In the genomic region with DNA sequence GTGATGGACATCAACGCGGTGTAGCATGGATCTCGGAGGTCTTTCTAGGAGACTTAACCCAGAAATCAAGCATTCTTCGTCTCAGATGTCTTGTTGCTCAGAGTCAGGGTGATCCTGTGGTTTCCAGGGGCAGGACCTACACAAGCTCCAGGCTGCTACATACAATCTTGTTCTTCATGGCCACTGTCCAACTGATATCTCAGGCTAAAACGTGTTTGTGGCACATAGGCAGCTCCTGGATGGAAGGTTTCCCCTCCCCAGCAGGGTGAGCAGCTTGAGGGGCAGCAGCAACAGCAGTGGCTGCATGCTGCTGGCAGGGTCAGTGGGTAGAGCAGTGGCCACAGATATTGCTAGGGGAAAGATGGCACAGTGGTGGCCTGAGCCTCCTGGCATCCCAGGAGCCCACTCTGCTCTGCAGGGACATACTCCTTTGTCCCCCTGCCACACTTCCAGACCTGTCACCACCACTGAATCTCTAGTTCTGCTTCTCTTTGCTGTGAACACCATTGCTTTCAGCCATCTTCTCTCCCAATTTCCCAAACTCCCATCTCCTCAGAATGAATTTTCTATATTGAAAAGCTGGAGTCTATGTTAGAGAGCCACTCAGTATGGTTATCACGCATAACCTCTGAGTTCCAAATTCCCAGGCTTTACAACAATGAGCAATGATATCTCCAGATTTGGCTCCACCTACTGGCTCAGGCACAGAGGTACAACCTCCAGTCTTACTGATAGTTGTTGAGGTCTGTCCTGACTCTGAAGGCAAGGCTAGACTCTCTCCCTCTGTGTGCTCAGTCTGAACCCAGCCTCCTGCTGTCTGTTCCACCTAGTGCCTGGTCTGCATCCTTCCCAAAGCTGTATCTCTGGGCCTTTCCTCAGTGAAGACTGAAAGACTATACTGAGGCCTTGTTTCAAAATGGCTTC, we compare ENCODE assay signal across 9 mouse cellular contexts. TPM values are rescaled to one million over a fixed set of nuclear protein-coding genes. Genes with fewer than 3 reads are reported as not detected.
DNase-seq lines count a peak whose midpoint lies in the region; ATAC-seq lines count a peak whose summit lies in the region.
"Had no signal": no experiment of that assay in that cellular context is flagged by ENCODE, and none has a peak within 500 bp of the region (broad histone marks: within the 10 kb centered on the region; RNA-seq: fewer than 3 reads in every experiment).

No protein-coding gene starts in this region.

- 62% methylated on average over 6 of the region's 6 CpGs for WGBS in embryonic facial prominence, embryonic 11.5 days
- WGBS in intestine, embryonic 15.5 days, result 73% methylated on average over 6 of the region's 6 CpGs
- WGBS in liver, embryonic 15.5 days (ENCODE audit: insufficient replicate concordance), result 49% methylated on average over 6 of the region's 6 CpGs
- WGBS in neural tube, embryonic 15.5 days, result 69% methylated on average over 6 of the region's 6 CpGs

- no peak overlapping the region for H3K27ac ChIP-seq in embryonic facial prominence, embryonic 11.5 days (replicated peaks; ENCODE audit: low read depth, low read length)
- no peak overlapping the region for H3K27ac ChIP-seq in intestine, embryonic 15.5 days
- no peak overlapping the region for H3K27ac ChIP-seq in liver, embryonic 15.5 days (replicated peaks)
- no peak overlapping the region for H3K27ac ChIP-seq in neural tube, embryonic 15.5 days (replicated peaks)

- no peaks in the 10 kb centered on the region for H3K36me3 ChIP-seq in embryonic facial prominence, embryonic 11.5 days (replicated peaks; ENCODE audit: control insufficient read depth, insufficient read depth, low read depth, low read length)
- no peaks in the 10 kb centered on the region for H3K36me3 ChIP-seq in intestine, embryonic 15.5 days
- no peaks in the 10 kb centered on the region for H3K36me3 ChIP-seq in liver, embryonic 15.5 days (replicated peaks)
- H3K36me3 ChIP-seq in neural tube, embryonic 15.5 days, result no peaks in the 10 kb centered on the region

- H3K4me1 ChIP-seq in embryonic facial prominence, embryonic 11.5 days (ENCODE audit: control insufficient read depth, insufficient read depth, low read length), result no peaks in the 10 kb centered on the region
- no peaks in the 10 kb centered on the region for H3K4me1 ChIP-seq in intestine, embryonic 15.5 days (replicated peaks)
- H3K4me1 ChIP-seq in liver, embryonic 15.5 days (replicated peaks), result peaks cover 10% of the 10 kb centered on the region; the same call in 1 of the 2 replicates
- no peaks in the 10 kb centered on the region for H3K4me1 ChIP-seq in neural tube, embryonic 15.5 days

- no peak overlapping the region for H3K4me2 ChIP-seq in embryonic facial prominence, embryonic 11.5 days (ENCODE audit: low read depth, low read length)
- H3K4me2 ChIP-seq in intestine, embryonic 15.5 days (replicated peaks), result no peak overlapping the region
- H3K4me2 ChIP-seq in liver, embryonic 15.5 days, result no peak overlapping the region
- H3K4me2 ChIP-seq in neural tube, embryonic 15.5 days, result no peak overlapping the region

- no peak overlapping the region for H3K4me3 ChIP-seq in embryonic facial prominence, embryonic 11.5 days (ENCODE audit: low read depth, low read length)
- no peak overlapping the region for H3K4me3 ChIP-seq in intestine, embryonic 15.5 days (replicated peaks)
- H3K4me3 ChIP-seq in liver, embryonic 15.5 days (replicated peaks), result no peak overlapping the region
- no peak overlapping the region for H3K4me3 ChIP-seq in neural tube, embryonic 15.5 days (replicated peaks)

- no peaks in the 10 kb centered on the region for H3K27me3 ChIP-seq in embryonic facial prominence, embryonic 11.5 days (ENCODE audit: control insufficient read depth, insufficient read depth, low read length)
- H3K27me3 ChIP-seq in intestine, embryonic 15.5 days (replicated peaks), result no peaks in the 10 kb centered on the region
- no peaks in the 10 kb centered on the region for H3K27me3 ChIP-seq in liver, embryonic 15.5 days
- no peaks in the 10 kb centered on the region for H3K27me3 ChIP-seq in neural tube, embryonic 15.5 days (replicated peaks)

- no peaks in the 10 kb centered on the region for H3K9me3 ChIP-seq in embryonic facial prominence, embryonic 11.5 days (replicated peaks; ENCODE audit: control insufficient read depth, low read length)
- no peaks in the 10 kb centered on the region for H3K9me3 ChIP-seq in intestine, embryonic 15.5 days
- H3K9me3 ChIP-seq in liver, embryonic 15.5 days (replicated peaks), result no peaks in the 10 kb centered on the region
- no peaks in the 10 kb centered on the region for H3K9me3 ChIP-seq in neural tube, embryonic 15.5 days (replicated peaks)

- DNase-seq in cerebellum, postnatal 10 days, result peak; percentile 38 to 41
- DNase-seq in cerebellum, adult 8-10 months, result no peak
- peak; percentile 71 for DNase-seq in CD4-positive, CD25-positive, alpha-beta regulatory T cell, adult 2 months (ENCODE audit: low read depth, low spot score)
- peak; percentile 75 for DNase-seq in embryonic facial prominence, embryonic 11.5 days (ENCODE audit: low spot score)

- H3K9ac ChIP-seq in embryonic facial prominence, embryonic 11.5 days (replicated peaks; ENCODE audit: low read length), result no peak overlapping the region
- no peak overlapping the region for H3K9ac ChIP-seq in intestine, embryonic 15.5 days
- H3K9ac ChIP-seq in liver, embryonic 15.5 days, result no peak overlapping the region
- no peak overlapping the region for H3K9ac ChIP-seq in neural tube, embryonic 15.5 days (replicated peaks)

- ATAC-seq in embryonic facial prominence, embryonic 11.5 days (replicated peaks; ENCODE audit: insufficient number of reproducible peaks, low FRiP score, low TSS enrichment, low read depth), result peak; percentile 56; the same call in 1 of the 2 replicates
- 0 out of 2 replicates have a peak, but pooled peaks have one; percentile 28 for ATAC-seq in intestine, embryonic 15.5 days
- ATAC-seq in liver, embryonic 15.5 days (ENCODE audit: insufficient read depth), result peak; percentile 14; the same call in 1 of the 2 replicates
- peak; percentile 75; the same call in 1 of the 2 replicates for ATAC-seq in neural tube, embryonic 15.5 days (ENCODE audit: low FRiP score)
- no peak for ATAC-seq in erythroblast, adult 5-6 weeks (replicated peaks; ENCODE audit: low FRiP score, poor library complexity, severe bottlenecking)

RNA-seq across cellular contexts. Expression of a gene that starts 36.8 kb away (rescaled TPM):
- polyA plus RNA-seq in embryonic facial prominence, embryonic 11.5 days (2014; fragmentation: Nextera tagmentation; extraction: Ambion mirVana), result not detected in 2 replicates
- polyA plus RNA-seq in intestine, embryonic 15.5 days (2015; fragmentation: Nextera tagmentation; extraction: Ambion mirVana), result not detected in 2 replicates
- polyA plus RNA-seq in liver, embryonic 15.5 days (2015; fragmentation: Nextera tagmentation; extraction: Ambion mirVana), result not detected in 2 replicates
- polyA plus RNA-seq in neural tube, embryonic 15.5 days (2015; fragmentation: Nextera tagmentation; extraction: Ambion mirVana), result not detected in 2 replicates
- total RNA-seq in erythroblast, adult 5-6 weeks (2015; ENCODE audit: low replicate concordance), result not detected in 2 replicates
- total RNA-seq in erythroblast, adult 5-6 weeks (2017; ENCODE audit: low replicate concordance), result not detected in 2 replicates
- polyA plus RNA-seq: heart, embryonic 14.5 days had no signal

RNA-seq across cellular contexts. Expression of a gene that starts 41.0 kb away (rescaled TPM):
- not detected in 2 replicates for polyA plus RNA-seq in embryonic facial prominence, embryonic 11.5 days (2014; fragmentation: Nextera tagmentation; extraction: Ambion mirVana)
- 1.1 and 1.2 TPM in 2 replicates for polyA plus RNA-seq in intestine, embryonic 15.5 days (2015; fragmentation: Nextera tagmentation; extraction: Ambion mirVana)
- 49.7 and 60.1 TPM in 2 replicates for polyA plus RNA-seq in liver, embryonic 15.5 days (2015; fragmentation: Nextera tagmentation; extraction: Ambion mirVana)
- polyA plus RNA-seq in neural tube, embryonic 15.5 days (2015; fragmentation: Nextera tagmentation; extraction: Ambion mirVana), result not detected in 2 replicates
- total RNA-seq in erythroblast, adult 5-6 weeks (2015; ENCODE audit: low replicate concordance), result not detected in 2 replicates
- not detected in 2 replicates for total RNA-seq in erythroblast, adult 5-6 weeks (2017; ENCODE audit: low replicate concordance)
- polyA plus RNA-seq: heart, embryonic 14.5 days had no signal

Comparison
In these comparisons a context has a peak if more than half of its experiments do, and no peak if none do; other contexts are left out.
1. RNA of a gene that starts 41.0 kb away (polyA plus RNA-seq): 49.7 to 60.1 TPM in liver, embryonic 15.5 days; 1.1 to 1.2 TPM in intestine, embryonic 15.5 days, not detected in neural tube, embryonic 15.5 days and not detected in embryonic facial prominence, embryonic 11.5 days; every median in the first group is over 10 times any median in the second.